Mouse (Mus musculus): ENCODE results near the gene Slc43a1. TPM values are rescaled to one million over a fixed set of nuclear protein-coding genes. Genes with fewer than 3 reads are reported as not detected.
"Not testable (repeated sequence)": the region's sequence is repeated elsewhere in the genome, so short reads cannot be mapped to it uniquely, and the experiment has no call there.

Slc43a1 gene
- total RNA-seq (2021), result under 1 TPM; 0.15 to 0.24 TPM
- long read RNA-seq, experiment 1, result 0 reads
- long read RNA-seq, experiment 2, partial matches to known transcripts, result 0 of 1 reads
- long read RNA-seq, experiment 2, other reads (novel, unspliced or antisense), result 1 of 1 reads

DNA sequence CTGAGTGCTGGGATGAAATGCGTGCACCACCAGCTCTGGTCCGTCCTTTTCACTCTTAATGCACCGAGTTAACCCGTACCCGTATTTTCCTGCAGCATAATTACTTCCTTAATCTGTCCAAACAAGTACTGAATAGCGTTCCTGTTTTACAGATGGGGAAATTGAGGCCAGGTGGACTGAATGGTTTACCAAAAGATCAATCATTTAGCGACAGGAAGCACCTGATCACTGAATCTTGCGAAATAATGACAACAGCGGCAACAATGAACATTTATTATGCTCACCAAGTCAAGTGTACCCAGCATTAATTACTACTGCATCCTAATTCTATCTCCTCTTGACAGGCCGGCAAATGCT, at the start of gene Slc43a1:
Gene Slc43a1 (plus strand): TSS at position 258 of the 357 bp plus-strand sequence.
- intact Hi-C loops (cut with DNase I), result no loop called here
- no peak for DNase-seq (ENCODE audit: low spot score in 2 of 2)

DNA sequence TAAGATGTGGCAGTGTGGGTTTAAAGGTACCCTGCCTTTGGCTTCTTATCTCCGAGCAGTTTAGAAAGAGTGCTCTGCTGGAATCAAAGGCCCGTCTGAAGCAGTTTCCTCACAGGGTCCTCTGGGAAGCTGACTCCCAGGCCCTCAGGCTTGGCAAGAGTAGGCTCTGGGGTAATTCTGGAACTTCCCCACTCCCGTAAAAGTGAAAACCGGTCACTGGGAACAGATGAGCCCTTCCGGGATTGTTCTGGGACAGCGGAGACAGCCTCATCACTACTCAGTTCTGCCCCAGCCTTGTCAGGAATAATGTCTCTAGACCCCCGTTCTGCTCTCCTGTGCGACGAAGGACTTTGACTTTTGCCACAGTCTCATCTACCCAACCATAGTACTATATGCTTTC, 48.2 kb upstream of the Slc43a1 start:
- DNase-seq (ENCODE audit: low spot score in 2 of 2), result no peak
- intact Hi-C loops (cut with DNase I), result no loop called here

DNA sequence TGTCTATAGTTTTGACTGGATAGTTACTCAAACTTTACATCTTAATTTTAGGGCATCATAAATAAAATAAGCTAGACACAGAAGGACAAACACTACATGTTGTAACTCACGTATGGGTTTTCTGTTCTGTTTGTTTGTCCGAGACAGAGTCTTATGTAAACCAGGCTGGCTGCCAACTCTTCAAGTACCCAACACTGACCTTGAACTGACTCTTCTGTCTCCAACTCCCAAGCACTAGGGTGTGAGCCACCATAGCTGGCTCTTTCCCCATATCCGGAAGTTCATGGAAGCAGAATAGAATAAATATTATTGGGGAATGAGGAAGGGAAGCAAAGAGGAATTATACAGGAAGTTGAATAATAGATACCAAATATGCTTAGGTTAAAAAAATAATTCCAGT, 46.1 kb upstream of the Slc43a1 start:
- DNase-seq (ENCODE audit: low spot score in 2 of 2), result no peak
- intact Hi-C loops (cut with DNase I), result no loop called here

DNA sequence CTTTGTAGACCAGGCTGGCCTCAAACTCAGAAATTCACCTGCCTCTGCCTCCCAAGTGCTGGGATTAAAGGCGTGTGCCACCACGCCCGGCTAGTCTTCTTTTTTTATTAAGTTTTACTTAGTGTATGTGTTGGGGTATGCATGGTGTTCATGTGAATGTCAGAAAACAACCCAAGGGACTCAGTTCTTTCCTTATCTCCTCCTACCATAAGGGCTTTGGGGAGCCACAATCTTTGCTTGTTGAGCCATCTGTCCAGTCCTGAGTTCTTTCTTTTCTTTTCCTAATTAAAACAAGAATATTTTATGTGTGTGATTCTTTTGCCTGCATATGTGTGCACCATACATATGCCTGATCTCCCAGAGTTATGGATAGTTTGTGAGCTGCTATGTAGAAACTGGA, 45.5 kb upstream of the Slc43a1 start:
- intact Hi-C loops (cut with DNase I), result no loop called here
- DNase-seq (ENCODE audit: low spot score in 2 of 2), result no peak

- intact Hi-C loops (cut with DNase I), result no loop called here
- DNase-seq (ENCODE audit: low spot score in 2 of 2), result no peak
Observed at GRCm38 (mm10) chr2:84793871-84794270, 44.8 kb upstream of the Slc43a1 start.

GRCm38 (mm10) chr2:84797833-84798492, 40.7 kb upstream of the Slc43a1 start:
- DNase-seq (ENCODE audit: low spot score in 2 of 2), result peak; percentile 89 to 94
- intact Hi-C loops (cut with DNase I), result loop anchor here (2.0 kb wide), 1 partner anchor 55 kb away; the partner anchor contains the start of gene Gm19426

- DNase-seq (ENCODE audit: low spot score in 2 of 2), result peak; percentile 59 to 63
- intact Hi-C loops (cut with DNase I), result loop anchor here (2.0 kb wide), 1 partner anchor 56 kb away; the partner anchor contains the start of gene Gm19426
Observed at GRCm38 (mm10) chr2:84798493-84798921, 40.1 kb upstream of the Slc43a1 start, which contains the start of gene Ube2l6. Gene Ube2l6 (plus strand): TSS chr2:84798828.

- intact Hi-C loops (cut with DNase I), result loop anchor here (2.0 kb wide), 1 partner anchor 56 kb away; the partner anchor contains the start of gene Gm19426
- DNase-seq (ENCODE audit: low spot score in 2 of 2), result peak; percentile 72 to 75
Observed at GRCm38 (mm10) chr2:84799041-84799561, 39.5 kb upstream of the Slc43a1 start.

DNA sequence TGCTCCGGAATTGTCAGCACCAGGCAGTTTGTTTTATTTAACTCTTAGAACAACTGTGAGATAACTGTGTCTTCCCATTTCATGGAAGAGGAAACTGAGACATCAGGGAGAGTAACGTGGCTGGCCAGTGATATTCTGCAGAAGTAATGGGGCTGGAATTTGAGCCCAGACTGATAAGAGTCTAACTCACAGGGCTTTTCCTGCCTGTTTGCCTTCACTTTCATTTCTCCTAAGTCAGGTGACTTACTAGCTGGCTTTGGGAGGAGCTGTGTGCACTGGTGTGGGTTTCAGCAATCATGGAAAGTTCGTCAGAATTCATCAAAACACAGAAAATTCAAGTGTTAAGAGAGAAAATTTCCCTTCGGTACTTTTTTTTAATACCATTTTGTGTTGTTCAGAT, 38.3 kb upstream of the Slc43a1 start:
- DNase-seq (ENCODE audit: low spot score in 2 of 2), result no peak
- intact Hi-C loops (cut with DNase I), result no loop called here

- intact Hi-C loops (cut with DNase I); DNase-seq (ENCODE audit: low spot score in 2 of 2): not testable (repeated sequence)
Observed at GRCm38 (mm10) chr2:84801223-84801622, 37.4 kb upstream of the Slc43a1 start.

DNA sequence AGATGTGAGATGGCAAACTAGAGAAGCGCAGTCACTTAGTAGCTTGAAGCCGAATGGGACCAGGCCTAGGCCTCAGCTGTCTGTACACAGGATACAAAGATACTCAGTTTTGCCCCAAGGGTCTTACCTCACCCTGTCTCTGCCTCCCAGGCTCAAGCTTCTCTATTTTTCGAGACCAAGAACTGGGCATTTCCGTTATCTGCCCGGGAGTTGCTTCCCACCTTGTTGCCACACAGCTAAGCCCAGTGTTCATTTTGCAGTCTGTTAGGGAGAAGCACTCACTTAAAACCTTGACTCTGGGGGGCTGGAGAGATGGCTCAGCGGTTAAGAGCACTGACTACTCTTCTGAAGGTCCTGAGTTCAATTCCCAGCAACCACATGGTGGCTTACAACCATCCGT, 34.7 kb upstream of the Slc43a1 start:
- intact Hi-C loops (cut with DNase I), result no loop called here
- DNase-seq (ENCODE audit: low spot score in 2 of 2), result no peak

DNA sequence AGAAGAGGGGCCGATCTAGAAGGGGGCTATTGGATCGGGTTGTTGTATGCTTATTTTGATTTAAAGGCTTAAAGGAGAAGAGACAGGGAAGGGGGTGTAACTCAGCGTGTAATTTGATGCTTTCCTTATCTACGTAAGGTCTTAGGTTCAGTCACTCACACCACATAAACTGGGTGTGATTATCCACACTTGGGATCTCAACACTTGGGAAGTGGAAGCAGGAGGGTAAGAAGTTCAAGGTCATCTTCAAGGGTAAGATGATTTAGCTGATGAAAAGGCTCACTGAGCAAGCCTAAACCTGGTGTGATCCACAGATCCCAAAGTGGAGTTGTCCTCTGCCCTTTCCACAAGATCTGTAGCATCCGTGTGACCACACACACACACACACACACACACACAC, 32.1 kb upstream of the Slc43a1 start:
- DNase-seq (ENCODE audit: low spot score in 2 of 2), result no peak
- intact Hi-C loops (cut with DNase I), result no loop called here

DNA sequence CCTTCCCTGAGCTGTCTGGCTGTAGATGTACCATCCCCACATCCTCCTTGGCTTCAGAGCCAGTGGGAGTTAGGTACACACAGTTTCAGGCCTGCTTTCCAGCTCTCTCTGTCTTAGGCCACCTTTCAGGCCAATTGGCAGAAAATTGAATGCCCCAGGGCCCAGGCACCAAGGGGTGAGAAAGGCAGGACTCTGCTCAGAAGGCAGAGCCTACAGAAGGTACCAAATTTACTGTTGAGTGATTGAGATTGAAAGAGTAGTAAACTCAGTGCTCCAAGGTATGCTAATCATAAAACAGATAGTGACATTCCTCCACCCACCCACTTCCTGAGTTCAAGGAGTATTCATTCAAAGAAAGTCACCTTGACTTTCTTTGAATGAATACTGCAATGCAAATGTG, 29.3 kb upstream of the Slc43a1 start:
- intact Hi-C loops (cut with DNase I), result no loop called here
- no peak for DNase-seq (ENCODE audit: low spot score in 2 of 2)

- DNase-seq (ENCODE audit: low spot score in 2 of 2), result no peak
- intact Hi-C loops (cut with DNase I), result loop anchor here (10.0 kb wide), 1 partner anchor 356 kb away; no protein-coding TSS in a partner anchor
Observed at GRCm38 (mm10) chr2:84810526-84810885, 28.1 kb upstream of the Slc43a1 start.

DNA sequence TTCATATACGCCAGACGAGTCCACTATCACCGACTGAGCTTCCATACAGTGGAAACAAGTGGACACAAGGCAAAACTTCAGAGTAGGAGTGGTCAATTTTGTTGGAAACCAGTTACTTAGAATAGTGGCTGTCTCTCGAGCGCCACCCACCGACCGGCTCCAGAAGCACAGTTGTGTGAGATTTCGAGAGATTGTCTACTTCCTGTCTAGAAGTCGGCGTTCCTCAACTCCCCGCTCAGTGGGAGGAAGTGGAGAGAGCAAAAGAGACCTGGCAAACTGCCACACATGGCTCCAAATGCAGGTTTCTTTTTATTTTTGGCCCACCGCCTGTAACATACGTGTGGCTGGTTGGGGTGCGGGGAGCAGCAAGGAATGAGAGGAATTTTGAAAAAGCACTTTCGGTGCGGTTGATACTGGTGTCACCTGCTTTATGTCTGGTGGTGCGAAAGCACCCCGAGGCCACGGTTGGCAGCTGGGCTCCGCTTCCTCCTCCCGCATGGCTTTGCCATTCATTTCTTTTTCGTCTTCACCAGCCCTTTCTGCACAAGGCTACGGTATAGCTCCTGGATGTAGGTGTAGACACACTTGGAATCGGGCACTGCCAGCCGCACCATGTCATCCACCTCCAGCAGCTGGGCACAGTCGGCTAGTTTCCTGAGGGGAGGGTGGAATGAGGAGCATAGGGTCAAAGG, 27.6 kb upstream of the Slc43a1 start:
- DNase-seq (ENCODE audit: low spot score in 2 of 2), result peak; percentile 88 to 98
- intact Hi-C loops (cut with DNase I), result loop anchor here (10.0 kb wide), 1 partner anchor 356 kb away; no protein-coding TSS in a partner anchor

DNA sequence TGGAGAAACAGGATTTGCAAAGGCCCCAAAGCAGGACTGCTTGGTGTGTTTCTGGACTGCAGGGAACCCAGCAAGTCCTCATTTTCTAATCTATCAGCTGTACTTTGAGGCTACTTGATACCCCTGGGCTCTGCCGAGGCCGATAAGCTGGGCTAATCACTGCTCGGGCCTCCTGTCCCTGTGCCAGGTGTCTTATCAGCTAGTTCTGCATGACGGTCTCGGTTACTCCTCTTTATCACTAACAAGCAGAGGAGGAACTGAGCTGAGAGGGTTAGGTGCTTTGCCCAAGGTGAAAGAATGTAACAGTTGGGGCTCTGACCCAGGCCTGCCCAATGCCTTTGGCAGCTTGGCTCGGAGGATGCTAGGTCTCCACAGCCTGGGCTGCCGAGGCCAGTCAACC, 26.8 kb upstream of the Slc43a1 start:
- intact Hi-C loops (cut with DNase I), result loop anchor here (10.0 kb wide), 1 partner anchor 357 kb away; no protein-coding TSS in a partner anchor
- no peak for DNase-seq (ENCODE audit: low spot score in 2 of 2)

DNA sequence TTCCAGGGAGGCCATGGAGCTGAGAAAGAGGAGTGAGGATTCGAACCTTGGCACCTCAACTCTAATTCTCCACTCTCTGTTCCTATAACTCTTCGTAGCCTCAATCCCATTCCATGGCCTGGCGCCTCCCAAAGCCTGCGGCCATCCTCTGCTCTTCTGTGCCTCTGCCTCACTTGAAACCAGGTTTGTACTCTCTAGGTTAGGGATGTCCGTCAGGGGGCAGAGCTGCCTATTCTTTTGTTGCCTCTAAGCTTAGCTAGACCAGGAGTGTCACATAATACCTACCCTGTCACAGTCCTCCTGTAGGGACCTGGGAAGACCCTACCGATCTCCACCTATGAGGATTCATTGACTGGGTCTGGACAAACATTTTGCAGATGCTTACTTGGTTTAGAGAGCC, 26.0 kb upstream of the Slc43a1 start:
- no peak for DNase-seq (ENCODE audit: low spot score in 2 of 2)
- intact Hi-C loops (cut with DNase I), result loop anchor here (10.0 kb wide), 1 partner anchor 358 kb away; no protein-coding TSS in a partner anchor

DNA sequence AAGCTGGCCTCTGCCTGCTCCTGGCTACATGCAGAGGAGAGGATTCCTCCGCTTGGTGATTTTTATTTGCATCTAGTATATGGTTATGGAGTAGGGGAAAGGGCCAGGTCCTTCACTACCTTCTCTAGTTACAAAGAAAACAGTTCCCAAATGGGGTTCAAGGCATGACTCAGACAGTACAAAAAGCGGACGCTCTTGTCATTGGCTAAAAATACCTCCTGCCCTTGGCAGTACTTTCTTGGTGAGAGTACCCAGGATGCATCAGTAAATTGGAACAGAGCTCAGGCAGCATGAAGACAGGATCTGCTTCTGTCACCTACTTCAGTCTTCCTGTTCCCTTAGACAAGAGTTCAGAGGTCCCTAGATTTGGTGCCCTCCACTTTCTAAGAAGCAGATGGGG, 18.8 kb upstream of the Slc43a1 start:
- DNase-seq (ENCODE audit: low spot score in 2 of 2), result peak; percentile 30 to 73
- intact Hi-C loops (cut with DNase I), result loop anchor here (10.0 kb wide), 1 partner anchor 365 kb away; no protein-coding TSS in a partner anchor

DNA sequence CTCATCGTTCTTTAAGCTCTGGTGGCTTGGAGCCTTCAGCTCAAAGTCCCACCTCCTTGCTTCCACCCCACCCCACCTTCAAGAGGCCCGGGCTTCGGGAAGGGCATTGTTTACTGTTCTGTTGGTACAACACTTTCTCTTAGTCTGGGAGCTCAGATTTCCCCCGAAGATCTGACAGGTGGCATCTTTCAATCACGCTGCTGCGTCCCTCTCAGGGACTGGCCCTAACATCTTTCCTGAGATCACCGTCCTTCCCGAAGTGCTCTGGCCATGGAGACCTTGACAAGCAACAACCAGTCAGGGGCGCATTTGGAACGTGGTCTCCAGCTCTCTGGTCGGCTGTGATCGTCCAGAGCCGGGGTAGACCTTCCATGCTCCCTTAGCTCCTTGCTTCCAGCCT, 16.1 kb upstream of the Slc43a1 start, which contains the start of gene Smtnl1:
Gene Smtnl1 (minus strand): TSS at position 101 of the 400 bp plus-strand sequence.
- DNase-seq (ENCODE audit: low spot score in 2 of 2), result no peak
- intact Hi-C loops (cut with DNase I), result no loop called here

DNA sequence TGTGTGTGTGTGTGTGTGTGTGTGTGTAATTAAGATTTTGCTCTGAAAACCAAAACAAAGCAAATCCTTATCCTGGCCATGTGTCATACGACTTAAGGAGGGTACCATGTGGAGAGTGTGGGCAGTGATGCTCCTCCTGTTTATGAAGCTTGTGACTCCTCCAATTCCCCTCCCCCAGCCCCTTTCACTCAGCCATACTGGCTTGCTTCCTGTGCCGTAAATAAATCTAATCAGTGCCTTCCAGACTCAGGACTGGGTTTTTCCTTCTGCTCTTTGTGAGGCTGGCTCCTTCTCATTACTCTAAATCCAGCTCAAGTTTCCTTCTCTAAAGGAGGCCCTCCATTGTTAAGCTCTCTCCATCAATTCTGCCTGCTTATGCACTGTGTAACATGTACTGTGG, 15.4 kb upstream of the Slc43a1 start:
- peak in 1 of 2 experiments; percentile 46 for DNase-seq (ENCODE audit: low spot score in 2 of 2)
- intact Hi-C loops (cut with DNase I), result no loop called here

Measured in left cerebral cortex, postnatal 14 days (tissue).